Mouse (Mus musculus): ENCODE measurements around the gene Aco1.

The Aco1 gene

GRCm38 (mm10) chr4:40156582-40157499 lies 14.0 kb downstream of the Aco1 start:
- no peak for DNase-seq (ENCODE audit: low read depth, low spot score)

GRCm38 (mm10) chr4:40157500-40158223 lies 14.8 kb downstream of the Aco1 start:
- DNase-seq (ENCODE audit: low read depth, low spot score), result no peak

GRCm38 (mm10) chr4:40158224-40158540 lies 15.3 kb downstream of the Aco1 start:
- no peak for DNase-seq (ENCODE audit: low read depth, low spot score)

- no peak for DNase-seq (ENCODE audit: low read depth, low spot score)
These were observed 17.9 kb downstream of the Aco1 start for GRCm38 (mm10) chr4:40160591-40161434.

- DNase-seq (ENCODE audit: low read depth, low spot score), result no peak
These were observed 20.8 kb downstream of the Aco1 start for GRCm38 (mm10) chr4:40163646-40164045.

- no peak for DNase-seq (ENCODE audit: low read depth, low spot score)
These were observed 28.6 kb downstream of the Aco1 start for GRCm38 (mm10) chr4:40171477-40171876.

- no peak for DNase-seq (ENCODE audit: low read depth, low spot score)
These were observed 29.5 kb downstream of the Aco1 start for GRCm38 (mm10) chr4:40172336-40172735.

- DNase-seq (ENCODE audit: low read depth, low spot score), result no peak
These were observed 31.4 kb downstream of the Aco1 start for GRCm38 (mm10) chr4:40174321-40174720.

GRCm38 (mm10) chr4:40178584-40178983 lies 35.7 kb downstream of the Aco1 start:
- no peak for DNase-seq (ENCODE audit: low read depth, low spot score)

- no peak for DNase-seq (ENCODE audit: low read depth, low spot score)
These were observed 37.2 kb downstream of the Aco1 start for GRCm38 (mm10) chr4:40180046-40180445.

- no peak for DNase-seq (ENCODE audit: low read depth, low spot score)
These were observed 38.8 kb downstream of the Aco1 start for GRCm38 (mm10) chr4:40181681-40182080.

- peak; percentile 39 for DNase-seq (ENCODE audit: low read depth, low spot score)
These were observed 39.9 kb downstream of the Aco1 start for GRCm38 (mm10) chr4:40182651-40183320.

- no peak for DNase-seq (ENCODE audit: low read depth, low spot score)
These were observed 40.9 kb downstream of the Aco1 start for GRCm38 (mm10) chr4:40183781-40184180.

GRCm38 (mm10) chr4:40184470-40184869 lies 41.6 kb downstream of the Aco1 start:
- DNase-seq (ENCODE audit: low read depth, low spot score), result no peak

- no peak for DNase-seq (ENCODE audit: low read depth, low spot score)
These were observed 45.1 kb downstream of the Aco1 start for GRCm38 (mm10) chr4:40187956-40188355.

- no peak for DNase-seq (ENCODE audit: low read depth, low spot score)
These were observed 49.4 kb downstream of the Aco1 start for GRCm38 (mm10) chr4:40192246-40192645.

- DNase-seq (ENCODE audit: low read depth, low spot score), result no peak
These were observed 50.6 kb downstream of the Aco1 start for GRCm38 (mm10) chr4:40193461-40193860.

- no peak for DNase-seq (ENCODE audit: low read depth, low spot score)
These were observed 52.5 kb downstream of the Aco1 start for GRCm38 (mm10) chr4:40195336-40195735.

GRCm38 (mm10) chr4:40202205-40202604 lies 59.3 kb downstream of the Aco1 start:
- no peak for DNase-seq (ENCODE audit: low read depth, low spot score)

GRCm38 (mm10) chr4:40204374-40204773 lies 61.5 kb downstream of the Aco1 start:
- no peak for DNase-seq (ENCODE audit: low read depth, low spot score)

GRCm38 (mm10) chr4:40205231-40205903 lies 62.5 kb downstream of the Aco1 start:
- DNase-seq (ENCODE audit: low read depth, low spot score), result no peak
